Mouse (Mus musculus): Measurements from ENCODE around the gene Olfr223.
"Not testable (repeated sequence)": the region's sequence is repeated elsewhere in the genome, so short reads cannot be mapped to it uniquely, and the experiment has no call there.

Olfr223 gene

GRCm38 (mm10) chr11:59596091-59596490, 3.0 kb upstream of the Olfr223 start:
- no peak for DNase-seq

DNA sequence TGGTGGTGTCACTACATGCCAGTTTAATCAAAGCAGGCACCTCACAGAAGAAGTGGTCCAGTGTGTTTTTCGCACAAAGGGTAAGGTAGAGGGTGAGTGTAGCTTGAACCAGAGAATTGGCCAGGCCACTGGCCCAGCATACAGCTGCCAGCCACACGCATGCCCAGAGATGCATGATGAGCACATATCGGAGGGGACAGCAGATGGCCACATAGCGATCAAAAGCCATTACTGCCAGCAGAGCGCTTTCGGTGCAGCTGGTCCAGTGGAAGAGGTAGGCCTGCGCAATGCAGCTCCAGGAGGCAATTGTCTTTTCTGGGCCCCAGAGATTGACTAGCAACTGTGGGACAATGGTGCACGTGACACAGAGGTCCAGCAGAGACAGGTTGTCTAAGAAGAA, 3.6 kb downstream of the Olfr223 start:
- no peak for DNase-seq

- peak; percentile 20 for DNase-seq
These were observed 8.6 kb downstream of the Olfr223 start for GRCm38 (mm10) chr11:59584539-59584938.

DNA sequence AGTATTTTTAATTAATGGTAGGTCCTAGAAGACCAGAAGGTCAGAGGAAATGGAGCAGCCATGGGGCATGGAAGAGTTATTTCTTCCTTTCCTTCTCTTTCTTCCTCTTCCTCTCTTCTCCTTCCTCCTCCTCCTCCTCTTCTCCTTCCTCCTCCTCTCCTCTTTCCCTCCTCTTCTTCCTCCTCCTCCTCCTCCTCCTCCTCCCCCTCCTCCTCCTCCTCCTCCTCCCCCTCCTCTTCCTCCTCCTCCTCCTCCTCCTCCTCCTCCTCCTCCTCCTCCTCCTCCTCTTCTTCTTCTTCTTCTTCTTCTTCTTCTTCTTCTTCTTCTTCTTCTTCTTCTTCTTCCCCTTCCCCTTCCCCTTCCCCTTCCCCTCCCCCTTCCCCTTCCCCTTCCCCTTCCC, 17.0 kb downstream of the Olfr223 start, which contains the start of gene Olfr222:
Gene Olfr222, minus strand, starts transcription at position 101 of the 400 bp plus-strand sequence.
- not testable (repeated sequence) for DNase-seq

- DNase-seq, result no peak
These were observed 17.4 kb downstream of the Olfr223 start for GRCm38 (mm10) chr11:59575726-59576125.

- peak; percentile 1 for DNase-seq
These were observed 23.8 kb downstream of the Olfr223 start for GRCm38 (mm10) chr11:59569306-59569705.

DNA sequence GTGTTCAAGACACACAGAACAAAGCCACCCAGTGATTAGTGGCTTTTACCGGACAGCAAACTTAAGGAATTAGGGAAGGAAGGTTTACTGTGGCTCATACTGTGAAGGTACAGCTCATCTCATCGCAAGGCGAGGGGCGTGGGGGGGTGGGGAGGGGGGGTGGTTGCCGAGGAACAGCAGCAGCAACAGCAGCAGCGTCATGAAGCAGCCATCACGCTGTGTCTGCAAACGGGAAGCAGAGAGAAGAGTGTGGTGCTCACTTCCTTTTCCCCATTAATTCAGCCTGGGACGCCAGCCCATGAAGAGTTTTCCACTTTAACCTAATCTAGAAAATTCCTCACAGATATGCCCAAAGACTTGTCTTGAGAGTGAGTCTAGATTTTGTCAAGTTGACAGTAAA, 30.3 kb downstream of the Olfr223 start:
- no peak for DNase-seq

- DNase-seq, result no peak
These were observed 30.8 kb downstream of the Olfr223 start for GRCm38 (mm10) chr11:59562336-59562735.

DNA sequence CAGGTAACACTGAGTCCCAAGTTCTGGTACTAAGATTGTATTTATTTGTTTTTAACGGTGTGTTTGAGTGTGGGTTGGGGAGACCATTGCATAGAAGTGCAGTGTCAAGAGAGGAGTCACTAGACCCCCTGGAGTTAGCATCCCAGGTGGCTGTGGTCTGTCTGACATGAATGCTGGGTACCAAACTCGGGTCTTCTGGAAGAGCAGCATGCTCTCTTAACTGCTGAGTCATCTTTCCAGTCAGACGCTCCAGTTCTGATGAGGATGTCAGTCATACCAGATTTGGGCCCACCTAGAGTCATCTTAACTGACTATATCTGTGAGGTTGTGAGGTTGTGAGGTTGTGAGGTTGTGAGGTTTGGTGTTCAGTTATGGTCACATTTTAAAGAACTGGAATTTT, 32.2 kb downstream of the Olfr223 start:
- DNase-seq, result no peak

- DNase-seq, result no peak
These were observed 38.6 kb downstream of the Olfr223 start for GRCm38 (mm10) chr11:59554535-59554934.

- DNase-seq, result peak; percentile 21
These were observed 39.0 kb downstream of the Olfr223 start for GRCm38 (mm10) chr11:59554127-59554526.

GRCm38 (mm10) chr11:59544005-59544404, 49.1 kb downstream of the Olfr223 start:
- no peak for DNase-seq

GRCm38 (mm10) chr11:59543376-59543775, 49.7 kb downstream of the Olfr223 start:
- peak; percentile 69 for DNase-seq

- peak; percentile 53 for DNase-seq
These were observed 50.6 kb downstream of the Olfr223 start for GRCm38 (mm10) chr11:59542442-59542841.

DNA sequence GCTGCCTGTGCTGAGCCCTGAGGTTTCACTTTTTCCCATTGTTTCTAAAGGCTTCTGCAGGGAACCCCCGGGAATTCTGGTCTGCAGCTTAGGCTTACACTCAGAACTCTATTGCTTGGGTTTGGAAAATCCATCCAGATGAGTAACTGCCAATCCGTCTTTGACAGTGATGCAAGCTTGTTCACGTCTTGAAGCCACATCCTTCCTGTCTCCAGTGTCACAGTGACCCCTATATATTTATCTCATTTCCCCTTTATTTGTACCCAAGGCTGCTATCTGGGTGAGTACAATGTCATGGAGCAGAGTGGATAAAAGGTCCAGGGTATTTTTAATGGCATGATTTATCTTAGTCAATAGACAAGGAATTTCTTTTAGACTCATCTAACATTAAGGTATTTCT, 51.8 kb downstream of the Olfr223 start, which contains the start of gene Nlrp3:
Gene Nlrp3, plus strand, starts transcription at position 245 of the 400 bp plus-strand sequence.
- DNase-seq, result peak; percentile 41

DNA sequence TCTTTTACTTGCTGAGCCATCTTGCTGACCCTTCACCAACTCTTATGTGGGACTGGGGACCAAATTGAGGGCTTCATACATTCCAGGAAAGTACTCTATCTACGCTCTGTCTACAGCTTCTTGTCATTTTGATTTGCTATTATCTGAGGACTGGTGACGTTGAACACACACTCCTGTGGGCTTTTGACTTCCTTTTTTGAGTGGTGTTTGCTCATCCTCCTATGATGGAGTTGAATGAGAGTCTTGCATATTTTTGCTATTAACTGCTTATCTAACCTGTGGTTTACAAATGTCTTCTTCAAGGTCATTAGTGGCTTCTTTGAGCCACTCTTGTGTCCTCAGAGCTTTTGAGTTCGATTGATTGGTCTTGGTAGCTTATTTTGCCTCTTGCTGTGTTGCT, 53.0 kb downstream of the Olfr223 start:
- peak; percentile 20 for DNase-seq
